Mouse (Mus musculus): ENCODE measurements at regions not wholly inside any gene's neighbourhood (a gene's known extent, or its start where the extent isn't known, plus 50 kb on each side); places are given as distances from the start of the nearest gene placed in this dataset.
A peak's percentile ranks its signal among the peaks of the same experiment; 100 is the strongest.

- no peaks in the 10 kb centered on the region for H3K36me3 ChIP-seq
- no peak for DNase-seq (ENCODE audit: low spot score)
- WGBS = 67% methylated on average over 3 of the region's 3 CpGs
- peaks cover 17% of the 10 kb centered on the region for H3K4me1 ChIP-seq
- no peak overlapping the region for H3K4me3 ChIP-seq
- no peaks in the 10 kb centered on the region for H3K9me3 ChIP-seq (replicated peaks)
- no peaks in the 10 kb centered on the region for H3K27me3 ChIP-seq (ENCODE audit: low read depth, poor library complexity, severe bottlenecking)
- no peak overlapping the region for H3K27ac ChIP-seq (replicated peaks)
Observed at GRCm38 (mm10) chr3:128126664-128127063, 230.5 kb upstream of the Fam241a start.

GRCm38 (mm10) chr3:128122111-128122510 is 226.0 kb upstream of the Fam241a start:
- no peak overlapping the region for H3K4me3 ChIP-seq
- no peaks in the 10 kb centered on the region for H3K9me3 ChIP-seq (replicated peaks)
- H3K27ac ChIP-seq (replicated peaks) = peak overlapping the region; percentile 72
- no peak for DNase-seq (ENCODE audit: low spot score)
- no peaks in the 10 kb centered on the region for H3K36me3 ChIP-seq
- 66% methylated on average over 6 of the region's 6 CpGs for WGBS
- H3K4me1 ChIP-seq = peaks cover 20% of the 10 kb centered on the region
- no peaks in the 10 kb centered on the region for H3K27me3 ChIP-seq (ENCODE audit: low read depth, poor library complexity, severe bottlenecking)

- 85% methylated on average over 6 of the region's 6 CpGs for WGBS
- H3K27ac ChIP-seq (replicated peaks) = no peak overlapping the region
Observed at GRCm38 (mm10) chr3:128120647-128121440, 224.7 kb upstream of the Fam241a start.

GRCm38 (mm10) chr3:128113209-128113608 is 217.1 kb upstream of the Fam241a start:
- 50% methylated on average over 3 of the region's 3 CpGs for WGBS
- Histone ChIP-seq H3K4me3 (no peak overlapping the region), H3K4me1 (no peaks in the 10 kb centered on the region), H3K36me3 (no peaks in the 10 kb centered on the region), H3K9me3 (replicated peaks) (no peaks in the 10 kb centered on the region), H3K27ac (replicated peaks) (no peak overlapping the region), H3K27me3 (ENCODE audit: low read depth, poor library complexity, severe bottlenecking) (no peaks in the 10 kb centered on the region)
- no peak for DNase-seq (ENCODE audit: low spot score)

More at GRCm38 (mm10) chr3:128120647-128121440, 224.7 kb upstream of the Fam241a start:
- Histone ChIP-seq H3K4me1 (peaks cover 17% of the 10 kb centered on the region), H3K9me3 (replicated peaks) (no peaks in the 10 kb centered on the region), H3K4me3 (no peak overlapping the region), H3K27me3 (ENCODE audit: low read depth, poor library complexity, severe bottlenecking) (no peaks in the 10 kb centered on the region), H3K36me3 (no peaks in the 10 kb centered on the region)
- DNase-seq (ENCODE audit: low spot score) = no peak

- Histone ChIP-seq H3K9me3 (replicated peaks) (no peaks in the 10 kb centered on the region), H3K4me1 (no peaks in the 10 kb centered on the region), H3K36me3 (no peaks in the 10 kb centered on the region), H3K27me3 (ENCODE audit: low read depth, poor library complexity, severe bottlenecking) (no peaks in the 10 kb centered on the region), H3K4me3 (no peak overlapping the region), H3K27ac (replicated peaks) (no peak overlapping the region)
- DNase-seq (ENCODE audit: low spot score) = no peak
- WGBS = 85% methylated on average over 2 of the region's 2 CpGs
Observed at GRCm38 (mm10) chr3:128110406-128110805, 214.3 kb upstream of the Fam241a start.

GRCm38 (mm10) chr3:128104516-128104915 is 208.4 kb upstream of the Fam241a start:
- no peaks in the 10 kb centered on the region for H3K36me3 ChIP-seq
- no peaks in the 10 kb centered on the region for H3K4me1 ChIP-seq
- no peaks in the 10 kb centered on the region for H3K27me3 ChIP-seq (ENCODE audit: low read depth, poor library complexity, severe bottlenecking)
- no peaks in the 10 kb centered on the region for H3K9me3 ChIP-seq (replicated peaks)
- no peak overlapping the region for H3K4me3 ChIP-seq
- 92% methylated on average over 6 of the region's 6 CpGs for WGBS
- no peak overlapping the region for H3K27ac ChIP-seq (replicated peaks)
- no peak for DNase-seq (ENCODE audit: low spot score)

GRCm38 (mm10) chr3:128093046-128093445 is 196.9 kb upstream of the Fam241a start:
- Histone ChIP-seq H3K9me3 (replicated peaks) (no peaks in the 10 kb centered on the region), H3K27me3 (ENCODE audit: low read depth, poor library complexity, severe bottlenecking) (no peaks in the 10 kb centered on the region), H3K27ac (replicated peaks) (no peak overlapping the region), H3K4me3 (no peak overlapping the region), H3K4me1 (peaks cover 14% of the 10 kb centered on the region), H3K36me3 (no peaks in the 10 kb centered on the region)
- DNase-seq (ENCODE audit: low spot score) = no peak

- DNase-seq (ENCODE audit: low spot score) = peak; percentile 47
- Histone ChIP-seq H3K4me3 (no peak overlapping the region), H3K27ac (replicated peaks) (no peak overlapping the region), H3K36me3 (no peaks in the 10 kb centered on the region), H3K4me1 (no peaks in the 10 kb centered on the region), H3K9me3 (replicated peaks) (no peaks in the 10 kb centered on the region), H3K27me3 (ENCODE audit: low read depth, poor library complexity, severe bottlenecking) (no peaks in the 10 kb centered on the region)
- WGBS = 53% methylated on average over 4 of the region's 4 CpGs
Observed at GRCm38 (mm10) chr3:128088207-128088606, 192.1 kb upstream of the Fam241a start.

- H3K9me3 ChIP-seq (replicated peaks) = no peaks in the 10 kb centered on the region
- H3K27me3 ChIP-seq (ENCODE audit: low read depth, poor library complexity, severe bottlenecking) = no peaks in the 10 kb centered on the region
- WGBS = 92% methylated on average over 10 of the region's 10 CpGs
- no peaks in the 10 kb centered on the region for H3K36me3 ChIP-seq
- no peak for DNase-seq (ENCODE audit: low spot score)
- no peak overlapping the region for H3K4me3 ChIP-seq
- no peaks in the 10 kb centered on the region for H3K4me1 ChIP-seq
- H3K27ac ChIP-seq (replicated peaks) = no peak overlapping the region
Observed at GRCm38 (mm10) chr3:128087163-128087562, 191.0 kb upstream of the Fam241a start.

- no peak overlapping the region for H3K27ac ChIP-seq (replicated peaks)
- no peaks in the 10 kb centered on the region for H3K9me3 ChIP-seq (replicated peaks)
- H3K4me1 ChIP-seq = peaks cover 13% of the 10 kb centered on the region; the same call in 1 of the 2 replicates
- DNase-seq (ENCODE audit: low spot score) = no peak
- no peak overlapping the region for H3K4me3 ChIP-seq
- WGBS = 88% methylated on average over 6 of the region's 6 CpGs
- no peaks in the 10 kb centered on the region for H3K36me3 ChIP-seq
- H3K27me3 ChIP-seq (ENCODE audit: low read depth, poor library complexity, severe bottlenecking) = no peaks in the 10 kb centered on the region
Observed at GRCm38 (mm10) chr3:128082463-128082862, 186.3 kb upstream of the Fam241a start.

GRCm38 (mm10) chr3:128081430-128081829 is 185.3 kb upstream of the Fam241a start:
- Histone ChIP-seq H3K27ac (replicated peaks) (no peak overlapping the region), H3K4me1 (peaks cover 13% of the 10 kb centered on the region; the same call in 1 of the 2 replicates), H3K36me3 (no peaks in the 10 kb centered on the region), H3K4me3 (no peak overlapping the region), H3K27me3 (ENCODE audit: low read depth, poor library complexity, severe bottlenecking) (no peaks in the 10 kb centered on the region), H3K9me3 (replicated peaks) (no peaks in the 10 kb centered on the region)
- 83% methylated on average over 1 of the region's 1 CpGs for WGBS
- DNase-seq (ENCODE audit: low spot score) = no peak

GRCm38 (mm10) chr3:128067861-128068260 is 171.7 kb upstream of the Fam241a start:
- WGBS = 83% methylated on average over 4 of the region's 4 CpGs
- Histone ChIP-seq H3K9me3 (replicated peaks) (no peaks in the 10 kb centered on the region), H3K4me3 (no peak overlapping the region), H3K27ac (replicated peaks) (no peak overlapping the region), H3K4me1 (no peaks in the 10 kb centered on the region), H3K27me3 (ENCODE audit: low read depth, poor library complexity, severe bottlenecking) (no peaks in the 10 kb centered on the region), H3K36me3 (no peaks in the 10 kb centered on the region)
- no peak for DNase-seq (ENCODE audit: low spot score)

GRCm38 (mm10) chr3:128054031-128054430 is 157.9 kb upstream of the Fam241a start:
- no peak overlapping the region for H3K27ac ChIP-seq (replicated peaks)
- 87% methylated on average over 9 of the region's 9 CpGs for WGBS
- no peaks in the 10 kb centered on the region for H3K27me3 ChIP-seq (ENCODE audit: low read depth, poor library complexity, severe bottlenecking)
- no peaks in the 10 kb centered on the region for H3K36me3 ChIP-seq
- H3K9me3 ChIP-seq (replicated peaks) = no peaks in the 10 kb centered on the region
- no peak for DNase-seq (ENCODE audit: low spot score)
- H3K4me3 ChIP-seq = no peak overlapping the region
- H3K4me1 ChIP-seq = no peaks in the 10 kb centered on the region

Measured in midbrain, embryonic 10.5 days (tissue).